Mouse (Mus musculus): ENCODE results near the gene Fubp1.

Fubp1 gene

GRCm38 (mm10) chr3:152238836-152239235, 28.6 kb downstream of the Fubp1 start:
- no peak for DNase-seq

GRCm38 (mm10) chr3:152239592-152239991, 29.4 kb downstream of the Fubp1 start:
- no peak for DNase-seq

GRCm38 (mm10) chr3:152241098-152241497, 30.9 kb downstream of the Fubp1 start:
- DNase-seq: no peak

- DNase-seq: no peak
Observed at GRCm38 (mm10) chr3:152243304-152243703, 33.1 kb downstream of the Fubp1 start.

- DNase-seq: no peak
Observed at GRCm38 (mm10) chr3:152245273-152245910, 35.2 kb downstream of the Fubp1 start.

- DNase-seq: no peak
Observed at GRCm38 (mm10) chr3:152247708-152248107, 37.5 kb downstream of the Fubp1 start.

- DNase-seq: no peak
Observed at GRCm38 (mm10) chr3:152250487-152250886, 40.3 kb downstream of the Fubp1 start.

GRCm38 (mm10) chr3:152257528-152257927, 47.3 kb downstream of the Fubp1 start:
- no peak for DNase-seq

GRCm38 (mm10) chr3:152259409-152259808, 49.2 kb downstream of the Fubp1 start:
- DNase-seq: peak; percentile 86 to 87

GRCm38 (mm10) chr3:152260362-152260761, 50.1 kb downstream of the Fubp1 start:
- DNase-seq: no peak

GRCm38 (mm10) chr3:152261436-152261835, 51.2 kb downstream of the Fubp1 start:
- DNase-seq: no peak

GRCm38 (mm10) chr3:152261948-152262347, 51.7 kb downstream of the Fubp1 start:
- DNase-seq: peak in 1 of 2 experiments; percentile 28

GRCm38 (mm10) chr3:152264374-152264773, 54.2 kb downstream of the Fubp1 start:
- DNase-seq: no peak

GRCm38 (mm10) chr3:152264830-152265229, 54.6 kb downstream of the Fubp1 start:
- DNase-seq: no peak

- DNase-seq: peak; percentile 85 to 91
Observed at GRCm38 (mm10) chr3:152265351-152266035, 55.3 kb downstream of the Fubp1 start.

GRCm38 (mm10) chr3:152266036-152266421, 55.8 kb downstream of the Fubp1 start, which contains the start of gene Nexn:
Gene Nexn (minus strand): TSS chr3:152266350.
- peak in 1 of 2 experiments; percentile 32 for DNase-seq

- DNase-seq: no peak
Observed at GRCm38 (mm10) chr3:152268099-152268498, 57.9 kb downstream of the Fubp1 start.

- no peak for DNase-seq
Observed at GRCm38 (mm10) chr3:152271071-152271710, 61.0 kb downstream of the Fubp1 start.

GRCm38 (mm10) chr3:152271876-152272275, 61.7 kb downstream of the Fubp1 start:
- no peak for DNase-seq

GRCm38 (mm10) chr3:152272974-152273685, 62.9 kb downstream of the Fubp1 start:
- DNase-seq: no peak

GRCm38 (mm10) chr3:152275008-152275407, 64.8 kb downstream of the Fubp1 start:
- DNase-seq: no peak

- no peak for DNase-seq
Observed at GRCm38 (mm10) chr3:152276935-152277334, 66.7 kb downstream of the Fubp1 start.

GRCm38 (mm10) chr3:152277912-152278311, 67.7 kb downstream of the Fubp1 start:
- no peak for DNase-seq

Data from kidney, postnatal 4 days (tissue).